Mouse (Mus musculus): ENCODE results near the gene Mrpl12. TPM values are rescaled to one million over a fixed set of nuclear protein-coding genes. Genes with fewer than 3 reads are reported as not detected.

Gene Mrpl12
- polyA plus RNA-seq, 1 experiment = 58.0 TPM

- TF ChIP-seq POLR2A (IDR thresholded peaks at IDR 0.05; ENCODE audit: low read depth, low read length) (no peak), CTCF (IDR thresholded peaks at IDR 0.05; ENCODE audit: borderline replicate concordance, insufficient read depth, low read length) (no peak)
- no peak overlapping the region for H3K27ac ChIP-seq (ENCODE audit: insufficient read depth, low read length)
- H3K4me3 ChIP-seq (ENCODE audit: insufficient read depth, low read length) = peak overlapping the region; percentile 56
- no peaks in the 10 kb centered on the region for H3K4me1 ChIP-seq (ENCODE audit: control insufficient read depth, insufficient read depth, low read length)
Measured at GRCm38 (mm10) chr11:120492024-120492877, 7.8 kb downstream of the Mrpl12 start.

- TF ChIP-seq CTCF (IDR thresholded peaks at IDR 0.05; ENCODE audit: borderline replicate concordance, insufficient read depth, low read length) (no peak), POLR2A (IDR thresholded peaks at IDR 0.05; ENCODE audit: low read depth, low read length) (no peak)
- Histone ChIP-seq H3K27ac (ENCODE audit: insufficient read depth, low read length) (no peak overlapping the region), H3K4me1 (ENCODE audit: control insufficient read depth, insufficient read depth, low read length) (no peaks in the 10 kb centered on the region), H3K4me3 (ENCODE audit: insufficient read depth, low read length) (peak overlapping the region; percentile 56)
Measured at GRCm38 (mm10) chr11:120492878-120493203, 8.4 kb downstream of the Mrpl12 start.

GRCm38 (mm10) chr11:120493351-120493750 lies 8.9 kb downstream of the Mrpl12 start:
- Histone ChIP-seq H3K4me1 (ENCODE audit: control insufficient read depth, insufficient read depth, low read length) (no peaks in the 10 kb centered on the region), H3K27ac (ENCODE audit: insufficient read depth, low read length) (no peak overlapping the region), H3K4me3 (ENCODE audit: insufficient read depth, low read length) (no peak overlapping the region)
- no peak for TF ChIP-seq POLR2A (IDR thresholded peaks at IDR 0.05; ENCODE audit: low read depth, low read length)

- no peak overlapping the region for H3K4me3 ChIP-seq (ENCODE audit: insufficient read depth, low read length)
- no peak for TF ChIP-seq POLR2A (IDR thresholded peaks at IDR 0.05; ENCODE audit: low read depth, low read length)
- no peaks in the 10 kb centered on the region for H3K4me1 ChIP-seq (ENCODE audit: control insufficient read depth, insufficient read depth, low read length)
- H3K27ac ChIP-seq (ENCODE audit: insufficient read depth, low read length) = no peak overlapping the region
Measured at GRCm38 (mm10) chr11:120493911-120494310, 9.5 kb downstream of the Mrpl12 start.

GRCm38 (mm10) chr11:120497436-120497835 lies 13.0 kb downstream of the Mrpl12 start:
- Histone ChIP-seq H3K4me3 (ENCODE audit: insufficient read depth, low read length) (no peak overlapping the region), H3K27ac (ENCODE audit: insufficient read depth, low read length) (no peak overlapping the region), H3K4me1 (ENCODE audit: control insufficient read depth, insufficient read depth, low read length) (no peaks in the 10 kb centered on the region)
- no peak for TF ChIP-seq POLR2A (IDR thresholded peaks at IDR 0.05; ENCODE audit: low read depth, low read length)

- Histone ChIP-seq H3K4me3 (ENCODE audit: insufficient read depth, low read length) (no peak overlapping the region), H3K4me1 (ENCODE audit: control insufficient read depth, insufficient read depth, low read length) (no peaks in the 10 kb centered on the region), H3K27ac (ENCODE audit: insufficient read depth, low read length) (no peak overlapping the region)
- no peak for TF ChIP-seq POLR2A (IDR thresholded peaks at IDR 0.05; ENCODE audit: low read depth, low read length)
- no peak for TF ChIP-seq CTCF (IDR thresholded peaks at IDR 0.05; ENCODE audit: borderline replicate concordance, insufficient read depth, low read length)
Measured at GRCm38 (mm10) chr11:120498226-120498625, 13.8 kb downstream of the Mrpl12 start.

- no peak for TF ChIP-seq POLR2A (IDR thresholded peaks at IDR 0.05; ENCODE audit: low read depth, low read length)
- no peak for TF ChIP-seq CTCF (IDR thresholded peaks at IDR 0.05; ENCODE audit: borderline replicate concordance, insufficient read depth, low read length)
- H3K4me3 ChIP-seq (ENCODE audit: insufficient read depth, low read length) = no peak overlapping the region
- no peaks in the 10 kb centered on the region for H3K4me1 ChIP-seq (ENCODE audit: control insufficient read depth, insufficient read depth, low read length)
- no peak overlapping the region for H3K27ac ChIP-seq (ENCODE audit: insufficient read depth, low read length)
Measured at GRCm38 (mm10) chr11:120498891-120499290, 14.5 kb downstream of the Mrpl12 start.

- no peak overlapping the region for H3K4me3 ChIP-seq (ENCODE audit: insufficient read depth, low read length)
- no peaks in the 10 kb centered on the region for H3K4me1 ChIP-seq (ENCODE audit: control insufficient read depth, insufficient read depth, low read length)
Measured at GRCm38 (mm10) chr11:120499894-120500293, 15.5 kb downstream of the Mrpl12 start.

GRCm38 (mm10) chr11:120500357-120500756 lies 15.9 kb downstream of the Mrpl12 start:
- TF ChIP-seq CTCF (IDR thresholded peaks at IDR 0.05; ENCODE audit: borderline replicate concordance, insufficient read depth, low read length) (no peak), POLR2A (IDR thresholded peaks at IDR 0.05; ENCODE audit: low read depth, low read length) (no peak)
- Histone ChIP-seq H3K4me3 (ENCODE audit: insufficient read depth, low read length) (no peak overlapping the region), H3K27ac (ENCODE audit: insufficient read depth, low read length) (no peak overlapping the region), H3K4me1 (ENCODE audit: control insufficient read depth, insufficient read depth, low read length) (no peaks in the 10 kb centered on the region)

More at GRCm38 (mm10) chr11:120499894-120500293, 15.5 kb downstream of the Mrpl12 start:
- no peak overlapping the region for H3K27ac ChIP-seq (ENCODE audit: insufficient read depth, low read length)
- TF ChIP-seq POLR2A (IDR thresholded peaks at IDR 0.05; ENCODE audit: low read depth, low read length) (no peak), CTCF (IDR thresholded peaks at IDR 0.05; ENCODE audit: borderline replicate concordance, insufficient read depth, low read length) (no peak)

GRCm38 (mm10) chr11:120501018-120501417 lies 16.6 kb downstream of the Mrpl12 start:
- TF ChIP-seq CTCF (IDR thresholded peaks at IDR 0.05; ENCODE audit: borderline replicate concordance, insufficient read depth, low read length) (no peak), POLR2A (IDR thresholded peaks at IDR 0.05; ENCODE audit: low read depth, low read length) (no peak; the same call in 1 of the 2 replicates)
- no peak overlapping the region for H3K27ac ChIP-seq (ENCODE audit: insufficient read depth, low read length)
- H3K4me1 ChIP-seq (ENCODE audit: control insufficient read depth, insufficient read depth, low read length) = no peaks in the 10 kb centered on the region
- no peak overlapping the region for H3K4me3 ChIP-seq (ENCODE audit: insufficient read depth, low read length)

Measured in embryonic fibroblast, embryonic 13.5 days (primary cell).